Mouse (Mus musculus): ENCODE measurements at regions not wholly inside any gene's neighbourhood (a gene's known extent, or its start where the extent isn't known, plus 50 kb on each side); places are given as distances from the start of the nearest gene placed in this dataset.

- TF ChIP-seq ZNF384 (IDR thresholded peaks at IDR 0.05; ENCODE audit: low read depth, low read length), result no peak
- no peak for TF ChIP-seq HCFC1 (IDR thresholded peaks at IDR 0.05; ENCODE audit: borderline replicate concordance, insufficient read depth, low read length)
- TF ChIP-seq ZC3H11A (IDR thresholded peaks at IDR 0.05; ENCODE audit: borderline replicate concordance, low read depth, low read length), result no peak
These were observed 964.5 kb upstream of the Alcam start for GRCm38 (mm10) chr16:53418416-53418815.

Measured in ES-E14 (cell line).